Mouse (Mus musculus): ENCODE measurements around the gene Npb.

DNA sequence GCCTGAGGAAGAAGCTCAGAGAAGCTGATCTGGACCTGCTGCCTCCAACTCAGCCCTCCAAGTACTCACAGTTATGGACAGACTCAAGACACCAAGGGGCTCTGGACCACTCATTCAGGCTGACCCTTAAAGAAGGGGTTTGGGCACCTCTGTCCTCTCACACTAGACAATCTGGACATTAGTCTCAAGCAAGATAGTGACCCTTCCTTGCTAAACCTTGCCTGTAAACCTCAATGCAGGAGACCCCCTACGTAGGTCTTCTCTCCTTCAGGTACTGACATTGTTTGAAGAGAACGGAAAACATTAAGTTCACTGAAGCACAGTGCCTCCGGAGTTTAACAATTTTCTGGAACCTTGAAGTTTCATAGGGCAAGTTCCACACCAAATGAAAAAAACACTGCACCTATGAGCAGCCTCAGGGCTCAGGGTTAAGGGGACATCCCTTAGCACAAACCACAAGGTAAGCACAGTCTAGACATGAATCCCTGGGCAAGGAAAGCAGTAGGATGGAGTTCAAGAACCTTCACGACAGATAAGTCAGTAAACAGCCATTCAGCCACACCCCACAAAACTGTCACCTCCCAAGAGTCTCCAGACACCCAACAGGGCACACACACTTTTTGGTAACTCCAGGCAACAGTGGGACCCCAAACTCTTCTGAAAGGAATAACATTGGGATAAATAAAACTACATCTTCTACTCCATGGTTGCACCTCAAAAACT, 23.6 kb downstream of the Npb start:
- no peak for TF ChIP-seq MYOD1 (IDR thresholded peaks at IDR 0.05; ENCODE audit: control insufficient read depth in 1 of 3, insufficient read length in 2 of 3, low read depth in 2 of 3)
- no peak for TF ChIP-seq SRF (IDR thresholded peaks at IDR 0.05; ENCODE audit: control insufficient read depth, insufficient read length, low read depth)
- TF ChIP-seq POLR2A (IDR thresholded peaks at IDR 0.05; ENCODE audit: insufficient read length, low read depth), result no peak
- TF ChIP-seq POLR2AphosphoS2 (IDR thresholded peaks at IDR 0.05; ENCODE audit: insufficient read length, low read depth), result no peak
- no peak for TF ChIP-seq MAX (IDR thresholded peaks at IDR 0.05; ENCODE audit: low read depth)
- no peak for TF ChIP-seq E2F4 (IDR thresholded peaks at IDR 0.05; ENCODE audit: insufficient read depth)
